Mouse (Mus musculus) ovary, postnatal 36 days (tissue): ENCODE measurements around the gene Lgr4.

Experiments used
- DNase-seq: peaks from one replicate; pipeline ENCODE4 v3.0.0; 2022; ENCODE audit warnings: low spot score, mixed read lengths

The Lgr4 gene

GRCm38 (mm10) chr2:109921298-109922035 lies 4.0 kb downstream of the Lgr4 start:
- no peak for DNase-seq

- no peak for DNase-seq
These were observed 4.9 kb downstream of the Lgr4 start for GRCm38 (mm10) chr2:109922306-109922705.

GRCm38 (mm10) chr2:109923031-109923430 lies 5.6 kb downstream of the Lgr4 start:
- no peak for DNase-seq

GRCm38 (mm10) chr2:109923945-109924344 lies 6.5 kb downstream of the Lgr4 start:
- no peak for DNase-seq

GRCm38 (mm10) chr2:109926984-109927383 lies 9.5 kb downstream of the Lgr4 start:
- no peak for DNase-seq

- no peak for DNase-seq
These were observed 10.0 kb downstream of the Lgr4 start for GRCm38 (mm10) chr2:109927446-109927845.

GRCm38 (mm10) chr2:109927876-109928275 lies 10.4 kb downstream of the Lgr4 start:
- no peak for DNase-seq

GRCm38 (mm10) chr2:109928791-109929190 lies 11.3 kb downstream of the Lgr4 start:
- no peak for DNase-seq

GRCm38 (mm10) chr2:109929256-109929655 lies 11.8 kb downstream of the Lgr4 start:
- DNase-seq: no peak

- no peak for DNase-seq
These were observed 12.9 kb downstream of the Lgr4 start for GRCm38 (mm10) chr2:109930366-109930765.

- no peak for DNase-seq
These were observed 13.3 kb downstream of the Lgr4 start for GRCm38 (mm10) chr2:109930771-109931170.

- no peak for DNase-seq
These were observed 14.7 kb downstream of the Lgr4 start for GRCm38 (mm10) chr2:109931978-109932780.

- no peak for DNase-seq
These were observed 15.7 kb downstream of the Lgr4 start for GRCm38 (mm10) chr2:109933151-109933550.

GRCm38 (mm10) chr2:109934086-109934485 lies 16.6 kb downstream of the Lgr4 start:
- no peak for DNase-seq

GRCm38 (mm10) chr2:109935194-109935593 lies 17.7 kb downstream of the Lgr4 start:
- DNase-seq: no peak

- no peak for DNase-seq
These were observed 18.4 kb downstream of the Lgr4 start for GRCm38 (mm10) chr2:109935754-109936409.

- DNase-seq: no peak
These were observed 18.9 kb downstream of the Lgr4 start for GRCm38 (mm10) chr2:109936410-109936755.

- DNase-seq: no peak
These were observed 24.6 kb downstream of the Lgr4 start for GRCm38 (mm10) chr2:109941973-109942444.

- no peak for DNase-seq
These were observed 25.5 kb downstream of the Lgr4 start for GRCm38 (mm10) chr2:109942810-109943570.

GRCm38 (mm10) chr2:109944995-109945394 lies 27.5 kb downstream of the Lgr4 start:
- DNase-seq: no peak

- DNase-seq: no peak
These were observed 28.1 kb downstream of the Lgr4 start for GRCm38 (mm10) chr2:109945532-109945931.

- no peak for DNase-seq
These were observed 29.0 kb downstream of the Lgr4 start for GRCm38 (mm10) chr2:109946426-109946825.
